Mouse (Mus musculus): ENCODE data around the gene Tspan8.

GRCm38 (mm10) chr10:115805987-115806386, 10.6 kb upstream of the Tspan8 start:
- TF ChIP-seq GATA1 (IDR thresholded peaks at IDR 0.05; ENCODE audit: low read length) (no peak), TAL1 (IDR thresholded peaks at IDR 0.05; ENCODE audit: low read length) (no peak)

All from erythroblast, embryonic 14.5 days (primary cell).